Mouse (Mus musculus) heart, embryonic 10.5 days (tissue): ENCODE data around the gene Ttc23. TPM values are rescaled to one million over a fixed set of nuclear protein-coding genes. Genes with fewer than 3 reads are reported as not detected.
A peak's percentile ranks its signal among the peaks of the same experiment; 100 is the strongest.

ENCODE experiments used
- DNase-seq: peaks from one replicate; pipeline ENCODE4 v3.0.0-alpha.2; 2017; ENCODE audit warnings: low spot score
- H3K27ac ChIP-seq: fragments of 300-500 bp; sonication (generic); 2 replicates; pipeline ENCODE4 v1.5.1; 2016; ENCODE audit warnings: mild to moderate bottlenecking
- H3K27me3 ChIP-seq: fragments of 300-500 bp; sonication (generic); 2 replicates; pipeline ENCODE4 v1.6.1; 2016; ENCODE audit warnings: mild to moderate bottlenecking; ENCODE audit not compliant: poor library complexity, insufficient read depth, severe bottlenecking
- H3K36me3 ChIP-seq: fragments of 300-500 bp; sonication (generic); 2 replicates; pipeline ENCODE4 v1.6.1; 2016; ENCODE audit warnings: mild to moderate bottlenecking, moderate library complexity
- H3K4me1 ChIP-seq: fragments of 300-500 bp; sonication (generic); 2 replicates; pipeline ENCODE4 v1.6.1; 2016; ENCODE audit warnings: mild to moderate bottlenecking
- H3K4me3 ChIP-seq: fragments of 300-500 bp; sonication (generic); 2 replicates; pipeline ENCODE4 v1.5.1; 2016; ENCODE audit warnings: mild to moderate bottlenecking, moderate library complexity
- H3K9me3 ChIP-seq: fragments of 300-500 bp; sonication (generic); 2 replicates; pipeline ENCODE4 v1.6.1; 2016; ENCODE audit warnings: mild to moderate bottlenecking, moderate library complexity
- WGBS: fragments of 180-500 bp; shearing (Covaris S2); methylation state at CpG from one replicate; pipeline ENCODE4 v1.1.7; 2016; 5-methylcytosine and 5-hydroxymethylcytosine counted together
- polyA plus RNA-seq: library from polyadenylated mRNA; unstranded; fragments of >200 nt; fragmentation: Nextera tagmentation; extraction: Ambion mirVana; gene quantifications from 2 replicates; pipeline ENCODE4 v1.2.1, GENCODE M21; 2016

Gene Ttc23
- polyA plus RNA-seq: 19.0 and 27.1 TPM in 2 replicates

DNA sequence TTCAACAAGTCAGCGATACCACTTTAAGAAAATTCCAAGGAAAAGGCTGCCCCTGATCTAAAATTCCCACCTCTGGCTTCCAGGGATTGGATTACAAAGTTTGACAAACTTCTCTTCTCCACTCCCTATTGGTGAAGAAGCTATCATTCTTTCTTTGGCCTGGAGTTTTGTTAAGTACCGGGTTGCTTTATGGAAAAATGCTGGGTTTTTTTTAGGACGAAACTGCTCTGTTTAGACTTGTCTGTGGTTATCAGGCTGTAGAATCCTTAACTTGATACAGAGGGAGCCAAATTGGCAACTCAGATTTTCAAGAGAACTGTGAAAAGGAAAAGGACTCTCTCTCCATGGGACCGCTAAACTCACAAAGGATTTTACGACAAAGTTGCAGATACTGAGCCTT is at the start of gene Ttc23:
Gene Ttc23 (plus strand): TSS at position 134 of the 400 bp plus-strand sequence.
- H3K27me3 ChIP-seq: no peaks in the 10 kb centered on the region
- peak within 1 kb of the TSS; percentile 90 for H3K27ac ChIP-seq
- peaks cover 37% of the 10 kb centered on the region for H3K4me1 ChIP-seq
- no peaks in the 10 kb centered on the region for H3K9me3 ChIP-seq
- 2% methylated on average over 5 of the region's 5 CpGs for WGBS
- H3K36me3 ChIP-seq: no peaks in the 10 kb centered on the region
- peak within 1 kb of the TSS; percentile 75 for H3K4me3 ChIP-seq
- DNase-seq: no peak

DNA sequence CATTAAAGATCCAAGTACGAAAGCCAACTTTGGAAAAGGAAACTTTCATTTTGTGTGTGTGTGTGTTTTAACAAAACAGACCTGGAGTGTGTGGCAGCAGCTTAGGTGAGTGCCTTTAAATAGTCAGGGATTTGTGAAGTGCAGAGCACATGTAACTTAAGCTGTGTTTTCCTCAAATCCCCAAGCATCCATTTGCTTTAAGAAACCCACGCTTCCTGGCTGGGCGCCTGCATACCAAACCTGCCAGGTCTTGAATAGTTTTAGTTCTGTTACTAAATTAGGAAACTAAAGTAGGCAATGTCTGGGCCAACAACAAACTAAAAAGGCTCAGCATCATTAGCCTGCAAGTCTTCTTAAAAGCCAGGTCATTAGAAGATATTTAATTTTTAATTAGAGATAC is 49.2 kb upstream of the Ttc23 start:
- peak overlapping the region; percentile 69; the same call in 1 of the 2 replicates for H3K27ac ChIP-seq

DNA sequence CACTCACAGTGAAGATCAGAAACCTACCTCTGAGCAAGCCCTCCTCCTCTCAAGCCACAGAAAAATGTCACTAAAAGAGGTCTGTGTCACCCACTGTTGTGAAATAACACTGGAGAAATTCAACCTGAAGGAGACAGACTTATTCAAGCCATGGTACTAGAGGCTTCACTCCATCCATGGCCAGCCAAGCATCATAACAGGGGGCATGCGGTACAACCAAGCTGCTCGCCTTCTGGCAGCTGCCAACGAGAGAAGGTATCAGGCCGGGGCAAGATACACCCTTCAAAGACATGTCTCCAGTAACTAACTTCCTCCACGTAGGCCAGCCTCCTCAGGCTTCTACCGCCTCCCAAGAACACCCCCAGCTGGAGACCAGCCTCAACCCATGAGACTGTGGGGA is 42.1 kb upstream of the Ttc23 start:
- Histone ChIP-seq H3K4me3 (no peak overlapping the region), H3K27me3 (no peaks in the 10 kb centered on the region), H3K4me1 (peaks cover 17% of the 10 kb centered on the region), H3K36me3 (no peaks in the 10 kb centered on the region), H3K27ac (no peak overlapping the region), H3K9me3 (no peaks in the 10 kb centered on the region)
- 77% methylated on average over 6 of the region's 6 CpGs for WGBS
- no peak for DNase-seq

More for the DNA sequence above, 49.2 kb upstream of the Ttc23 start:
- no peaks in the 10 kb centered on the region for H3K27me3 ChIP-seq
- no peak for DNase-seq
- no peaks in the 10 kb centered on the region for H3K36me3 ChIP-seq
- no peaks in the 10 kb centered on the region for H3K9me3 ChIP-seq
- H3K4me1 ChIP-seq: peaks cover 16% of the 10 kb centered on the region
- WGBS: 60% methylated on average over 3 of the region's 3 CpGs
- no peak overlapping the region for H3K4me3 ChIP-seq

DNA sequence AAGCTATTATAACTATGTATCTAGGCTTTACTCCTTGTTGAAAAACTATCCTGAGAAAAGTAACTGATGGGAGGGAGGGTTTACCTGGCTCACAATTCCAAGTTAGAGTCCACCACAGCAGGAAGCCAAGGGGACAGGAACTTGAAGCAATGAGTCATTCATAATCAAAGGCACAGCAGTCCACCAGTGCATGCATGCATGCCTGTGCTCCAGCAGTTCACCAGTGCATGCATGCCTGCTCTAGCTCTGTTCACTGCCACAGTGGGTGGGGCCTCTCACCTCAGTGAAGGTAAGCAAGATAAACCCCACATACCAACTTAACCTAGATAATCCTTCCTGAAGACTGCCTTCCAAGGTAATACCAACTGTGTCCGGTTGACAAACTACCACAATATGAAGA is 41.0 kb upstream of the Ttc23 start:
- H3K36me3 ChIP-seq: no peaks in the 10 kb centered on the region
- H3K4me3 ChIP-seq: no peak overlapping the region
- no peak for DNase-seq
- peaks cover 17% of the 10 kb centered on the region for H3K4me1 ChIP-seq
- no peaks in the 10 kb centered on the region for H3K9me3 ChIP-seq
- H3K27me3 ChIP-seq: no peaks in the 10 kb centered on the region
- no peak overlapping the region for H3K27ac ChIP-seq
- 87% methylated on average over 1 of the region's 1 CpGs for WGBS

DNA sequence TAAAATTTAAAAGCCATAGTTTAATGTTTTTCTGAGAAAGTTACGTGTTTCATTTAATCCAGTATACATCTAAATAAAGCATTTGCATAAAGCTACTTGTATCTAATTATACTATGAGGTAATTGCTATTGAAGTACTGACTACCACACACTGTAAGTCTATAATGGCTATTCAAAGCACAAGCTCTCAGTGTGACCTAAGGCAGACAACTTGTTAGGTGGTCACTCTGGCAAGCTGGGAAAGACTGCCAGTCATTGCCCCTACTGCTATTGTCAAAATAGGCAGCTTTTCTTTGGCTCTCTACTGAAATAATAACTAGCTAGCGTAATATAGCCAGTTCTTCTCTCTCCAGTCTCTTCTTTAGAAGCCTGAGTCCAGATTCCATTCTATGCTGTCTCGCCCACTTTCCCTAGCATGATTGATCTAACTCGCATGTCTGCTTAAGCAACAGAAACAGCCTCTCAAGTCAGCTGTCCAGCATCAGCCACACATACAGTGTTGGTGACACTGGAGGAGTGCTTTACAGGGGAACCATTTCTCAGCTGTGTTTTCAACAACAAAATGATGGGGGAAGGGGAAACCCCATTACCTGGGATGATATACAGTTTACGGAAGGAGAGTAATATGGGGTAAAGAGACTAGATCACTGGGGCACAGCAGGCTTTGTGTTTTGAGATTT is 39.4 kb upstream of the Ttc23 start:
- no peak for DNase-seq
- no peaks in the 10 kb centered on the region for H3K36me3 ChIP-seq
- WGBS: 59% methylated on average over 5 of the region's 5 CpGs
- H3K27me3 ChIP-seq: no peaks in the 10 kb centered on the region
- H3K4me3 ChIP-seq: no peak overlapping the region; the same call in 1 of the 2 replicates
- H3K9me3 ChIP-seq: no peaks in the 10 kb centered on the region
- H3K27ac ChIP-seq: peak overlapping the region; percentile 37; the same call in 1 of the 2 replicates
- peaks cover 17% of the 10 kb centered on the region for H3K4me1 ChIP-seq

DNA sequence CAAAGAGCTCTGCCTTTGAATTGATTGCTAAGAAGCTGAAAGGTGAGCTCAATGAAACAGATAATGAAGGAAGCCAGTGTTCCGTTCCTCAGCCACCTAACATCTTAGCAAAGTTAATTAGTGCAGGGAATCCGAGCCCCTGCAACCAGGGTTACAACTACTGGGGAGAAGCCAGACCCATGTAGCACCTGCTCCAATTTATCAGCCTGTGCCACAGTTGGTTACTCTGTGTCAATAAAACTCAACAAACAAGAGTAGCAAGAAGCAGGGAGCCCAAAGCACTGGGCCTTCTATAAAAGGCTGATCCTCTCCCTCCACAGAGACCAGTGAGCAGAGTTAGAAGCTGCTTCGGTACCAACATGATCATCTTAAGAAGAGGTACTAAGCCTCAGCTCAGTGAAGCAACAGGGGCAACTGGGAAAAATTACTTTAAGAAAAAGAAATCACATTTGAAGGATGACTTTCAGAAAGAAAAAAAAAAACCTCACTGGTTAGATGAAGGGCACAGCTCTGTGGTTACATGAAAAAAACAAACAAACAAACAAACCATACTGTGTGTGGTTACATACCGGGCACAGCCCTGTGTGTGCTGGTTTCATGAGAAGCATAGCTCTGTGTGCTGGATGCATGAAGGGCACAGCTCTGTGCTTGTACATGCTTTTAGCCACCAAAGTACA is 38.7 kb upstream of the Ttc23 start:
- WGBS: 61% methylated on average over 4 of the region's 4 CpGs
- H3K4me3 ChIP-seq: no peak overlapping the region
- peaks cover 22% of the 10 kb centered on the region for H3K4me1 ChIP-seq
- DNase-seq: no peak
- peak overlapping the region; percentile 37; the same call in 1 of the 2 replicates for H3K27ac ChIP-seq
- no peaks in the 10 kb centered on the region for H3K9me3 ChIP-seq
- H3K36me3 ChIP-seq: no peaks in the 10 kb centered on the region
- no peaks in the 10 kb centered on the region for H3K27me3 ChIP-seq

DNA sequence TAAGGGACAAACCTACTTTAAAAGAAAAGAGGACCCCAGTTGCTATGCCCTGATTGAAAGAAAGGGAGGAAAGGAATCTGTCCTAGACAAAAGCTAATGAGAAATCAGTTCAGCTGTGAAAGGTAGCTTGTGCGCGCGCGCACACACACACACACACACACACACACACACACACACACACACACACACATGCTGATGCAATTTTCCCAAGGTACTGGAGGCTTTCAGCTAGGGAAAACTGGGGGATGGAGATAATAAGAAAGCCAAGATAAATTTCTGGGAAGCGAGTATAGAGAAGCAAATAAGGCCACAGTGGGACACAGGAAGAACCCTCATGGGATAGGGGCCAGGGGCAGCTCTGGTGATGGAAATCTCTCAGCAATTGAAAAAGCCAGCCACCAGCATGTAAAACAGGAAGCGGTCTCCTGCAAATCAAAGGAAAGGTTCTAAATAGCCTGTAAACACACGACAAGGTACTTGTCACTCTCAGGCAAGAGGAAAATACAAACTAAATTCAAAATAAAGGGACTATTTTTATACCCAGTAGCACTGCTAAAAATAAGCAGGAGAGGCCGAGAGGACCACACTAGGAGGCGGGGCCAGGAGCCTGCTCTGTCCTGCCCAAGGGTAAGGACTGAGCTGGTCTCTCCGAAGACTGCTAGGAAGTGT is 33.3 kb upstream of the Ttc23 start:
- peak overlapping the region; percentile 27; the same call in 1 of the 2 replicates for H3K4me3 ChIP-seq
- H3K27me3 ChIP-seq: no peaks in the 10 kb centered on the region
- no peaks in the 10 kb centered on the region for H3K9me3 ChIP-seq
- no peak for DNase-seq
- no peaks in the 10 kb centered on the region for H3K36me3 ChIP-seq
- peaks cover 25% of the 10 kb centered on the region for H3K4me1 ChIP-seq
- WGBS: 43% methylated on average over 10 of the region's 10 CpGs
- peak overlapping the region; percentile 81 for H3K27ac ChIP-seq

DNA sequence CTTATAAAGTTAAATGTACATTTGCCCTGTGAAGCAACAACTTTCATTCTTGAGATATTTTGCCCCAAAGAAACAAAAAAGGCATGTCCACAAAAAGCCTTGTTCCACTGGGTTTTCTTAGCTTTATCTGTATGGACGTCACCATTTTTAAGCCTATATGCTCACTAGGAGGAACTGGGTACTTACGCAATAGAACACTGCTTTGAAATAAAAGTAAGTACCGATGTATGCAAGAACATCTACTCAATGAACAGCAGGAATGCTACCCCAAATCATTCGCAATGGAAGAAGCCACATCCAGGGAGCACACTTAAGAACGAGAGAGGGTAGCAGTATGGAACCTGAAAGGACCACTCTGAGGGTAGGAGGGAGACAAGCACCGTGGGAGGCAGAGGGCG is 32.7 kb upstream of the Ttc23 start:
- Histone ChIP-seq H3K4me1 (peaks cover 25% of the 10 kb centered on the region), H3K36me3 (no peaks in the 10 kb centered on the region), H3K27me3 (no peaks in the 10 kb centered on the region), H3K27ac (peak overlapping the region; percentile 81), H3K4me3 (no peak overlapping the region), H3K9me3 (no peaks in the 10 kb centered on the region)
- WGBS: 78% methylated on average over 7 of the region's 7 CpGs
- peak; percentile 59 for DNase-seq

DNA sequence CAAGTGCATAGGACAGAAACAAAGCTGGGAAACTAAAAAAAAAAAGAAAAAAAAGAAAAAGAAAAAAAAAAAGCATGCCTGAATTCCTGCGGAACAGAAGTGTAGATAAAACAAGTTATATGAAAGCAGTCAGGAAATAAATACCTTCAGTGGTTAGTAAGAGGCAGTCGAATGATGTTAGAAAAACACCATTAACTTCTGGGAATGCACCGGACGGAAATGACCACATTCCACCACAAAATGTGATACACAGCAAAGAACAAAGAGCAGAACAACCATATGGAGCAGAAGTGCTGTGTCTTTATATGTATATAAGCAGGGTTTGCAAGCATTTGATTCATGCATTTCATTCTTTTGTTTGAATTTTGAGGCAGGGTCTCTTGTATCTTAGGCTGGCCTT is 30.3 kb upstream of the Ttc23 start:
- 78% methylated on average over 4 of the region's 4 CpGs for WGBS
- Histone ChIP-seq H3K4me3 (no peak overlapping the region), H3K4me1 (peaks cover 25% of the 10 kb centered on the region), H3K27me3 (no peaks in the 10 kb centered on the region), H3K36me3 (no peaks in the 10 kb centered on the region), H3K9me3 (no peaks in the 10 kb centered on the region), H3K27ac (no peak overlapping the region)
- no peak for DNase-seq

DNA sequence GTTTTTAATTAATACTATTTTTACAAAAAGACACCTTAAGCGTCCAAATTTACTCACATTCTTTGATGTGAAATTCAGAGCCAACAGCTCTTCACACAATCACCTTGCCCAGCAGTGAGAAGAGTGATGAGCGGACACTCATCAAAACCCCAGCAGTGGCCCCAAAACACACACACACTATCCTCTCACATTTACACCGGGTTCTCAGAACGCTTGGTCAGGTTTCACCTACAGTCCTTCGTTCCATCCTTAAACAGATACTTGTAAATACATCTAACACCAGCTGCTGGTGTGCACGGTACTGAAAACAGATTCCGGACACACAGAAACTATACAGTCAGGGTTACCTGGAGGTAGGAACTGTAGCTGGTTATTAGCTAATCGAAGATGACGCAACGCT is 29.6 kb upstream of the Ttc23 start:
- Histone ChIP-seq H3K4me3 (no peak overlapping the region), H3K9me3 (no peaks in the 10 kb centered on the region), H3K27ac (peak overlapping the region; percentile 16; the same call in 1 of the 2 replicates), H3K4me1 (peaks cover 25% of the 10 kb centered on the region), H3K27me3 (no peaks in the 10 kb centered on the region), H3K36me3 (no peaks in the 10 kb centered on the region)
- WGBS: 93% methylated on average over 10 of the region's 10 CpGs
- peak; percentile 58 for DNase-seq

DNA sequence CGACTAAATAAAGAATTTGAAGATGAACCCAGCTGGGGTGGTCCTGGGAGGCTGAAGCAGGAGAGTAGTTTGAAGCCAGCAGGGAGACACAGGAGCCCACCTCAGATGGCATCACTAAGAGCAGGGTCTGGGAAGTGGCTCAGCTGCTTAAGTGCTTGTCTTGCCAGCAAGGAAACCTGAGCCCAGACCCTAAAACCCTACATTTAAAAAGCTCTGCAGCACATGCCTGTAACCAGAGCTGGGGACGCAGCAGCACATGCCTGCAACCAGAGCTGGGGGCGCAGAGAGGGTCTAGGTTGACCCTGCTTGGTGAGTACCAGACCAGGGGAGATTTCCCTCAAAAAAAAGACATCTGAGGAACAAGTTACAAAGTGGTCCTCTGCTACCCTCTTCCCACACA is 28.9 kb upstream of the Ttc23 start:
- no peaks in the 10 kb centered on the region for H3K9me3 ChIP-seq
- H3K27ac ChIP-seq: 0 out of 2 replicates have a peak overlapping the region, but pooled peaks have one; percentile 19
- H3K4me1 ChIP-seq: peaks cover 22% of the 10 kb centered on the region
- no peaks in the 10 kb centered on the region for H3K27me3 ChIP-seq
- DNase-seq: peak; percentile 59
- no peak overlapping the region for H3K4me3 ChIP-seq
- 73% methylated on average over 3 of the region's 3 CpGs for WGBS
- no peaks in the 10 kb centered on the region for H3K36me3 ChIP-seq

DNA sequence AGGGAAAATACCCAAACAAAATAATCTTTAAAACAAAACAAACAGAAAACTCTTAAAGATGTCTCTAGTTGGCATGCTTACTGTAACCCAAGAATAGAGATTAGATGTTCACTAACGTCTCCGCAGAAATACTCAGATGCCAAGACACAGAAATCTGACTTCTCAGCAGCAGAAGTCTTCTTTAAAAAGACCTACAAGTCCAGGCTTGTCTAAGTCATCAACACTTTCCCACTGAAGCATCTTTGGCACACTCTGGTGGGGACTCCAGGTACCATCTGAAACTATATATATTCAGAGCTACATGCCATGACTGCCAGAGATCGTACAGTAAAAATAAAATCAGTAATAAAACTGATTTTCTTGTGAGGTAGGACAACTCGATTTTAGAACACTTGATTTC is 27.4 kb upstream of the Ttc23 start:
- no peak overlapping the region for H3K4me3 ChIP-seq
- no peak overlapping the region for H3K27ac ChIP-seq
- no peaks in the 10 kb centered on the region for H3K27me3 ChIP-seq
- WGBS: 70% methylated on average over 4 of the region's 4 CpGs
- H3K4me1 ChIP-seq: peaks cover 7% of the 10 kb centered on the region
- no peaks in the 10 kb centered on the region for H3K36me3 ChIP-seq
- peak; percentile 76 for DNase-seq
- no peaks in the 10 kb centered on the region for H3K9me3 ChIP-seq

DNA sequence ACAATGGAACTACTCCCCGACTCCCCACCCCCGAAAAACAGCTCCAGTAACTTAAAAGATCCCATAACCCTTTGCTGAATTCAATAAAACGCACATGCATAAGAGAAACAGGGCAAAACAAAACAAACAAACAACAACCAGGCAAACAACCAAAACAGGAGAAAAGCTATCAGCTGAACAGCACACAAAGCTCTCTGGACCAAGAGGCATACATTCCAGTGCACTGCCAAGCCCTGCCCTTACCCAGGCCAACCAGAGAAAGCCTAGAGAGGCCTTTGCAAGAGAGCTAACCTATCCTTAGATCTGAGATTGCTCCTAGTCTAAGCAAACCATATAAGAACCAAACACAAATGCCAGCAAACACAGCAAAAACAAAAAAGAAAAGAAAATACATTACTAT is 25.1 kb upstream of the Ttc23 start:
- WGBS: 73% methylated on average over 3 of the region's 3 CpGs
- peak; percentile 57 for DNase-seq
- no peaks in the 10 kb centered on the region for H3K9me3 ChIP-seq
- peaks cover 2% of the 10 kb centered on the region; the same call in 1 of the 2 replicates for H3K36me3 ChIP-seq
- no peaks in the 10 kb centered on the region for H3K27me3 ChIP-seq
- no peak overlapping the region for H3K27ac ChIP-seq
- H3K4me1 ChIP-seq: no peaks in the 10 kb centered on the region
- H3K4me3 ChIP-seq: no peak overlapping the region
